Mouse (Mus musculus) hindbrain, embryonic 12.5 days (tissue): Measurements from ENCODE around the gene Kcnmb2. TPM values are rescaled to one million over a fixed set of nuclear protein-coding genes. Genes with fewer than 3 reads are reported as not detected.

Experiments used
- ATAC-seq: fragments of 200-750 bp; cut with Nextera tagmentation; 2 replicates; pipeline ENCODE4 v1.8.0; 2017; ENCODE audit warnings: moderate TSS enrichment; ENCODE audit not compliant: low FRiP score
- H3K27ac ChIP-seq: fragments of 300-500 bp; sonication (generic); 2 replicates; pipeline ENCODE4 v1.5.1; 2016; ENCODE audit warnings: mild to moderate bottlenecking
- H3K27me3 ChIP-seq: fragments of 300-500 bp; sonication (generic); 2 replicates; pipeline ENCODE4 v1.6.1; 2016; ENCODE audit warnings: mild to moderate bottlenecking
- H3K36me3 ChIP-seq: fragments of 300-500 bp; sonication (generic); 2 replicates; pipeline ENCODE4 v1.6.1; 2016; ENCODE audit warnings: mild to moderate bottlenecking
- H3K4me1 ChIP-seq: fragments of 300-500 bp; sonication (generic); 2 replicates; pipeline ENCODE4 v1.6.1; 2016
- H3K4me2 ChIP-seq: fragments of 300-500 bp; sonication (generic); replicated peaks from 2 replicates; pipeline ENCODE4 v1.6.1; 2016; ENCODE audit warnings: mild to moderate bottlenecking
- H3K4me3 ChIP-seq: fragments of 300-500 bp; sonication (generic); 2 replicates; pipeline ENCODE4 v1.5.1; 2016; ENCODE audit warnings: mild to moderate bottlenecking
- H3K9ac ChIP-seq: fragments of 300-500 bp; sonication (generic); 2 replicates; pipeline ENCODE4 v1.6.1; 2016; ENCODE audit warnings: mild to moderate bottlenecking, moderate library complexity
- H3K9me3 ChIP-seq: fragments of 300-500 bp; sonication (generic); replicated peaks from 2 replicates; pipeline ENCODE4 v1.6.1; 2016; ENCODE audit warnings: mild to moderate bottlenecking
- WGBS: fragments of 180-500 bp; shearing (Covaris S2); methylation state at CpG from one replicate; pipeline ENCODE4 v1.1.7; 2016; 5-methylcytosine and 5-hydroxymethylcytosine counted together
- polyA plus RNA-seq: library from polyadenylated mRNA; unstranded; fragments of >200 nt; fragmentation: Nextera tagmentation; extraction: Ambion mirVana; gene quantifications from 2 replicates; pipeline ENCODE4 v1.2.1, GENCODE M21; 2016

Gene Kcnmb2
- 7.7 TPM in 2 replicates for polyA plus RNA-seq

DNA sequence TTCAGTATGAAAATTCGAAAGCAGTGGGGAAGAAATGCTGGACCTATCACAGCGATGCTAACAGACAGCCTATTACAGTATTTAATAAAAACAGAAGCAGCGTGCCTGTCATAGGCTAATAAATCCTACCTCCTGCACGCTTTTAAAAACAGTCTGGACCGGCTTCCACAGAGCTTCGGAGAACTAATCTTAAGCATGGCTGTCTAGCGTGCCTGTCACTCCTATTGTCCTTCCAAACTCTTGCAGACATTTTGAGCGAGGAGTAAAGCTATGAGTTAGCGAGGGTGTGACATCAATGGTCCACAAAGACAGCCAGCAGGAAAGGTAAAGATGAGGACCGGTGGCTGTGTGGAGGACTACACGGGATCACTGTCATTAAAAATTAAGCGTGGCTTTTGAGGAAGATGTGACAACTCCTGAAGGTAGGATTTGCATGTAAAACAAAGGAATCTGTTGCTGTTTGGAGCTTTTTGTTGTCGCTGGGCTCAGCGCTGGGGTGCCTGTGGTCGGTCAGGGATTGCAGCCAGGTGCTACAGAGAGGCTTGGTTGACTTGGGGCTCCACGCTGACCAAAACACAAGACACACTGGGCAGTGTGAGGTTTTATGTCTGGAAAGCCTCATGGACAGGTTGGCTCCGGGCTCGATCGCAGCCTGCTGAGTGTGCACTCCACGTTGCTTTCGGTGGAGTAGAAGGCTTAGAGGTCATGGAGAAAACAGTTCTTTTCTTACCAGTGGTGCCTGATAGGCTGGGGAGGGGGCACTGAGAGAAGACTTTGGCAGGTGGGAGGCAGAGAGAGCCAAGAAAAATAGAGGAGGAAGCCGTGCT, at the start of gene Kcnmb2:
Gene Kcnmb2, plus strand, starts transcription at position 4 of the 827 bp plus-strand sequence.
- peak; percentile 48; the same call in 1 of the 2 replicates for ATAC-seq
- no peak within 1 kb of the TSS for H3K27ac ChIP-seq

DNA sequence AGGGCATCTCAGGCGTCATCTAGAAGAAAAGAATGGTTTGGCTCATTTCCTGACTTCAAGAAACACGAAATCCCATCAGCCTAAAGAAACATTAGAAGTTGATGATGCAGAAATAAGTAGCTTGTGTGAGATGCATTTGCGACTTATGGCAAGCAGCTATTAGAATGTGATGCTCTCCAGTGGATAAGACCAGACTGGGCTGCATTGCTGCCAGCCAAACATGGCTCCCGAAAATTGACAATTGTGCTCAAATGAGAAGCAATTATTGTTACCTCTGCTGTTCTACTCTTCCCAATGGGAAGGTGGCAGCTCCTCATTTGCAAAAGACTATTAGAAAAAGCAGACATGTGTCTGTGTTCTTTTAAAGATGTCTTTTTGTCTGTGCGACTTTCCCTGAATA, 38.8 kb upstream of the Kcnmb2 start:
- Histone ChIP-seq H3K4me1 (no peaks in the 10 kb centered on the region), H3K27me3 (no peaks in the 10 kb centered on the region), H3K27ac (no peak overlapping the region), H3K9me3 (no peaks in the 10 kb centered on the region), H3K36me3 (no peaks in the 10 kb centered on the region), H3K9ac (no peak overlapping the region), H3K4me3 (no peak overlapping the region), H3K4me2 (no peak overlapping the region)
- no peak for ATAC-seq
- WGBS, result 43% methylated on average over 5 of the region's 5 CpGs

More for the DNA sequence above, at the start of gene Kcnmb2:
- 2% methylated on average over 22 of the region's 22 CpGs for WGBS
- Histone ChIP-seq H3K9ac (peak within 1 kb of the TSS; percentile 45), H3K9me3 (no peaks in the 10 kb centered on the region), H3K36me3 (no peaks in the 10 kb centered on the region), H3K4me1 (no peaks in the 10 kb centered on the region), H3K4me3 (peak within 1 kb of the TSS; percentile 34), H3K4me2 (peak within 1 kb of the TSS; percentile 61), H3K27me3 (0 out of 2 replicates have a peak, but pooled peaks cover 3% of the 10 kb centered on the region)

GRCm38 (mm10) chr3:31864070-31864469, 38.2 kb upstream of the Kcnmb2 start:
- H3K9me3 ChIP-seq, result no peaks in the 10 kb centered on the region
- WGBS, result 67% methylated on average over 3 of the region's 3 CpGs
- no peaks in the 10 kb centered on the region for H3K27me3 ChIP-seq
- no peak overlapping the region for H3K4me3 ChIP-seq
- H3K9ac ChIP-seq, result no peak overlapping the region
- H3K4me1 ChIP-seq, result no peaks in the 10 kb centered on the region
- H3K27ac ChIP-seq, result no peak overlapping the region
- H3K4me2 ChIP-seq, result no peak overlapping the region
- no peaks in the 10 kb centered on the region for H3K36me3 ChIP-seq
- ATAC-seq, result 0 out of 2 replicates have a peak, but pooled peaks have one; percentile 32

- Histone ChIP-seq H3K4me3 (no peak overlapping the region), H3K36me3 (no peaks in the 10 kb centered on the region)
- 91% methylated on average over 3 of the region's 3 CpGs for WGBS
Measured at GRCm38 (mm10) chr3:31871461-31871860, 30.8 kb upstream of the Kcnmb2 start.

DNA sequence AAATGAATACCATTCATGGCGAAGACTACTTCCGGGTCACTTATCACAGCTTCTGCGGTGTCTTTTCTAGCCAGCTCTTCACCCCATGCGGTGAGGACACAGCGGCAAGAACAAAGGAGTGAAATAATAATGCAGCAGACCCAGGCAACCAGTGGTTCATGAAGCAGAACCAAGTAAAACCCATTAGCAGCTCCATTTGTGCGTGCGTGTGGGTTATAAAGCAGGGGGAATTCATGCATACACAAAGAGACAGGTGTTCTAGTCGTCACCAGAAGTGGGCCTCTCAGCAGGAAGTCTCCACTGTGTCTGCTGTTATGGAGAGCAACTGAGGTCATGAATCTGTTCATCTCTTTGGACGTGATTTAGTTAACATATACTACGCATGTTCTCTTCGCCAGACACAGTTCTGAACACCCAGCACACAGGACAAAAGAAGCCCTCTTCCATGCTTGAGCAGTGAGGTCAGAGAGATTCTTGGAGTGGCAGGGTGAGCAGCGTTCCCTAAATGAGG, 19.6 kb upstream of the Kcnmb2 start:
- no peak overlapping the region for H3K4me3 ChIP-seq
- no peak overlapping the region for H3K4me2 ChIP-seq
- H3K27ac ChIP-seq, result no peak overlapping the region
- no peak overlapping the region for H3K9ac ChIP-seq
- H3K9me3 ChIP-seq, result no peaks in the 10 kb centered on the region
- peaks cover 4% of the 10 kb centered on the region; the same call in 1 of the 2 replicates for H3K4me1 ChIP-seq
- 29% methylated on average over 12 of the region's 12 CpGs for WGBS
- no peaks in the 10 kb centered on the region for H3K27me3 ChIP-seq
- peak; percentile 64 for ATAC-seq
- no peaks in the 10 kb centered on the region for H3K36me3 ChIP-seq

More at GRCm38 (mm10) chr3:31871461-31871860, 30.8 kb upstream of the Kcnmb2 start:
- H3K27me3 ChIP-seq, result no peaks in the 10 kb centered on the region
- ATAC-seq, result no peak
- no peak overlapping the region for H3K9ac ChIP-seq
- H3K4me1 ChIP-seq, result no peaks in the 10 kb centered on the region
- no peaks in the 10 kb centered on the region for H3K9me3 ChIP-seq
- H3K4me2 ChIP-seq, result no peak overlapping the region
- H3K27ac ChIP-seq, result no peak overlapping the region

- no peak overlapping the region for H3K4me2 ChIP-seq
- H3K36me3 ChIP-seq, result no peaks in the 10 kb centered on the region
- H3K9me3 ChIP-seq, result no peaks in the 10 kb centered on the region
- no peak overlapping the region for H3K9ac ChIP-seq
- H3K27me3 ChIP-seq, result no peaks in the 10 kb centered on the region
- no peak overlapping the region for H3K27ac ChIP-seq
- H3K4me3 ChIP-seq, result no peak overlapping the region
- WGBS, result 42% methylated on average over 2 of the region's 2 CpGs
- no peaks in the 10 kb centered on the region for H3K4me1 ChIP-seq
- ATAC-seq, result no peak
Measured at GRCm38 (mm10) chr3:31892653-31893052, 9.7 kb upstream of the Kcnmb2 start.

DNA sequence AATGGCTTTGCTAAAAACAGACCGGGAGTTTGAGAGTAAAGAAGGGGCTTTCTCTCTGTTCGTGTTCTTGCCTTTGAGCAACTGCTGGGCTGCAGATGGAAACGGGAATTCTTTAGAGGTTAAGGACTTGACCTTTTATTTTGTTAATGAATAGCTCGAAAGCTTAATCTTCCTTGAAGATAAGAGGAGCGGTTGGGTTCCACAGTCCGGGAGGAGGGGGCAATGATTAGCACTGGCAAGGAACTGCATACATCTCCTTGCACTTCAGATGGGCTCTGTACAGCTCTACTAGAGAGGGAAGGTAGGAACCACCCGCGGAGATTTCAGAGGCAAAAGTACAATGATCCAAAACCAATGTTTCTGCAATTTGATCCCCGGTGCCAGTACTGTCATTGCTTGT, 1.2 kb downstream of the Kcnmb2 start:
- Histone ChIP-seq H3K9me3 (no peaks in the 10 kb centered on the region), H3K27me3 (0 out of 2 replicates have a peak, but pooled peaks cover 3% of the 10 kb centered on the region), H3K9ac (no peak overlapping the region), H3K4me3 (peak overlapping the region; percentile 34), H3K4me2 (peak overlapping the region; percentile 61), H3K4me1 (no peaks in the 10 kb centered on the region), H3K36me3 (no peaks in the 10 kb centered on the region), H3K27ac (no peak overlapping the region)
- 4% methylated on average over 9 of the region's 9 CpGs for WGBS
- ATAC-seq, result peak; percentile 47; the same call in 1 of the 2 replicates

DNA sequence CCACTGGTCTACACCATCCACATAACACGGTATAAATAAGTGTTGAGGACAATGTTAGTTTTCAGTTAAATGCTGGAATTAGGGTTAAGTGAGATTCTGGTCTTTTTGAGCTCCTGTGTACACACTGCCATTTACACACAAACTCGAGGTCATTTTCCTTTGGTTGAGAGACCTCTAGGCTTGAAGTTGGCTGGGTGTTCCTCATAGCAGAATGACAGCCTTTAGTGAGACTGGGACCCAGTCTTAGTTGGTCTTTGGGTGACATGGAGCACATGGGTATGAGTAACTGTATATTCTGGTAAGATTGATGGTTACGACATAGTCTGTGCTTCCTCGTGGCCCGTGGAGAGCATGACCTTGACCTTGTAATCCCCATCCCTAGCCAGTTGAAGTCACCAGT, 1.8 kb downstream of the Kcnmb2 start:
- Histone ChIP-seq H3K4me2 (no peak overlapping the region), H3K4me3 (no peak overlapping the region), H3K27ac (no peak overlapping the region), H3K9ac (no peak overlapping the region), H3K9me3 (no peaks in the 10 kb centered on the region), H3K4me1 (no peaks in the 10 kb centered on the region), H3K27me3 (0 out of 2 replicates have a peak, but pooled peaks cover 3% of the 10 kb centered on the region), H3K36me3 (no peaks in the 10 kb centered on the region)
- no peak for ATAC-seq
- 64% methylated on average over 5 of the region's 5 CpGs for WGBS

- Histone ChIP-seq H3K9me3 (no peaks in the 10 kb centered on the region), H3K4me1 (no peaks in the 10 kb centered on the region), H3K9ac (no peak overlapping the region), H3K27ac (no peak overlapping the region), H3K36me3 (no peaks in the 10 kb centered on the region), H3K27me3 (no peaks in the 10 kb centered on the region), H3K4me3 (no peak overlapping the region), H3K4me2 (no peak overlapping the region)
- 80% methylated on average over 5 of the region's 5 CpGs for WGBS
- no peak for ATAC-seq
Measured at GRCm38 (mm10) chr3:31911168-31911567, 8.9 kb downstream of the Kcnmb2 start.

DNA sequence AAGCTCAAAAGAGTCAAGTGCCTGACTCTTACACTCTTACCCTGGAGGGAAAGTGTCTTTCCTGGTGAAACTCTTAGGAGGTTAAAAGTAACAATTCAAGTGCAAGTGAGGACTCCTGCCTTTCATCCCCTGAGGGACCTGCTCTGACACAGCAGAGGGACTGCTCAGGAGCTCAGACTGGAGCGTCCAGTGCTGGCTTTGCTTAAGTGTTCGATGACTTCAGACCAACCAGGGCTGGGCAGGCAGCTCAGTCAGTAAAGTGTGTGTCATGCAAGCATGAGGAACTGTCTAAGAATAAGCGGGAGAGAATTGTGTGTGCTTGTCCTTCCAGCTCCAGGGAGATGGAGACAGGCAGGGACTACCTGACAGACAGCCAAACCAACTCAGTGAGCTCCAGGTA, 9.4 kb downstream of the Kcnmb2 start:
- no peak overlapping the region for H3K4me2 ChIP-seq

GRCm38 (mm10) chr3:31928544-31928943, 26.2 kb downstream of the Kcnmb2 start:
- Histone ChIP-seq H3K4me3 (no peak overlapping the region), H3K4me2 (no peak overlapping the region), H3K9me3 (no peaks in the 10 kb centered on the region), H3K4me1 (no peaks in the 10 kb centered on the region), H3K27ac (no peak overlapping the region), H3K27me3 (no peaks in the 10 kb centered on the region), H3K9ac (no peak overlapping the region), H3K36me3 (no peaks in the 10 kb centered on the region)
- 92% methylated on average over 1 of the region's 1 CpGs for WGBS
- ATAC-seq, result no peak

More for the DNA sequence above, 9.4 kb downstream of the Kcnmb2 start:
- Histone ChIP-seq H3K27me3 (no peaks in the 10 kb centered on the region), H3K4me1 (no peaks in the 10 kb centered on the region), H3K27ac (no peak overlapping the region), H3K9me3 (no peaks in the 10 kb centered on the region), H3K4me3 (no peak overlapping the region), H3K9ac (no peak overlapping the region), H3K36me3 (no peaks in the 10 kb centered on the region)
- ATAC-seq, result no peak
- WGBS, result 74% methylated on average over 3 of the region's 3 CpGs

- ATAC-seq, result no peak
- 87% methylated on average over 1 of the region's 1 CpGs for WGBS
- H3K27ac ChIP-seq, result no peak overlapping the region
Measured at GRCm38 (mm10) chr3:31934704-31935103, 32.4 kb downstream of the Kcnmb2 start.

More at GRCm38 (mm10) chr3:31934704-31935103, 32.4 kb downstream of the Kcnmb2 start:
- Histone ChIP-seq H3K4me3 (no peak overlapping the region), H3K4me1 (no peaks in the 10 kb centered on the region), H3K9me3 (no peaks in the 10 kb centered on the region), H3K27me3 (no peaks in the 10 kb centered on the region), H3K9ac (no peak overlapping the region), H3K4me2 (no peak overlapping the region), H3K36me3 (no peaks in the 10 kb centered on the region)
